Mouse (Mus musculus): ENCODE data around the gene Il1rap. TPM values are rescaled to one million over a fixed set of nuclear protein-coding genes. Genes with fewer than 3 reads are reported as not detected.

Gene Il1rap
- 0.02 and 0.04 TPM in 2 replicates for polyA plus RNA-seq (2012)

DNA sequence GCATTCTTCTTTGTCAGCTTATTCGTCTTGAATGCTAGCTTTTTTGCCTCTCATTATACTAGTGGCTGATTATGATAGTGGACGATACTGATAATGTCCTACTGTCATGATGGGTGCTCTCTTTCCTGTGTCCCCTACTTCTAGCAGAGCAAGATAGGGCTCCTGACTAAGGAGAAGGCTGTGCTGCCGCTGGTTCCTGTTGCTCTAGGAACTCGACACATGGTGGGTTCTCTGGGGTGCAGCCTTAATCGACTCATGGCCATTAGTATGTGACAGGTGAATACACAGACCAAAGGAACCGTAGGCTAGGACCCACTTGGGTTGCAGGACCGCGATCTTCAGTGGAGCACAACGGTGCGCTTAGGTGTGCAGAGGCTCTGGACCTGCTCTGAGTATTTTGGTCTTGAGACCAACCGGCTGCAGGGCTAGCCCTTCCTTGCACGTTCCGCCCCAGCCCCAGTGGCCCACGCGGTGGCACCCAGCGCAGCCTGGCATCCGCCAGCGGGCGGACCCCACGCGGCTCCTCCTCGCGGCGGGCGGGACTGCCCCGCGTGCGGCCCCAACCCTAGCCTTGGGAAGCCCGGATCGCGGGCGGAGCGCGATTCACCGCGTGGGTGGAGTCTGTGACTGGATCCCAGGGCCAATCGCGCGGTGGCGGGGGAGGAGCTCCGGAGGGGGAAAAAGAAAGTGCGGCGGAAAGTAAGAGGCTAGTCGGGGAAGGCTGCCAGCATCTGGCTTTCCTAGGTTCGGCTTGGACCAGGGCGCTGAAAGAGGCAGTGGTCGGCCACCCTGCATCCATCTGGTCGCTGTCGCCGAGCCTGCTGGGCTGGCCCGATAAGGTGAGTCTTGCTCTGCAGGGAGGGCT is at the start of gene Il1rap:
TSS of gene Il1rap (plus strand) at position 657 of the 865 bp plus-strand sequence.
- peak within 1 kb of the TSS; percentile 83 for H3K4me3 ChIP-seq (replicated peaks)
- H3K4me1 ChIP-seq (ENCODE audit: control insufficient read depth) = peaks cover 17% of the 10 kb centered on the region
- no peaks in the 10 kb centered on the region for H3K9me3 ChIP-seq (ENCODE audit: control insufficient read depth, low read length)
- 0 out of 3 replicates have a peak, but pooled peaks have one; percentile 12 for TF ChIP-seq TAL1 (IDR thresholded peaks at IDR 0.05; ENCODE audit: low read length)
- no peak for TF ChIP-seq GATA1 (IDR thresholded peaks at IDR 0.05; ENCODE audit: low read length)
- no peaks in the 10 kb centered on the region for H3K36me3 ChIP-seq (ENCODE audit: control insufficient read depth)
- no peaks in the 10 kb centered on the region for H3K27me3 ChIP-seq (ENCODE audit: control insufficient read depth)

- TF ChIP-seq TAL1 (IDR thresholded peaks at IDR 0.05; ENCODE audit: low read length) (no peak), GATA1 (IDR thresholded peaks at IDR 0.05; ENCODE audit: low read length) (no peak)
- no peaks in the 10 kb centered on the region for H3K27me3 ChIP-seq (ENCODE audit: control insufficient read depth)
- no peak overlapping the region for H3K4me3 ChIP-seq (replicated peaks)
- no peaks in the 10 kb centered on the region for H3K4me1 ChIP-seq (ENCODE audit: control insufficient read depth)
- H3K36me3 ChIP-seq (ENCODE audit: control insufficient read depth) = no peaks in the 10 kb centered on the region
- H3K9me3 ChIP-seq (ENCODE audit: control insufficient read depth, low read length) = no peaks in the 10 kb centered on the region
Measured at GRCm38 (mm10) chr16:26532287-26532686, 49.2 kb upstream of the Il1rap start.

DNA sequence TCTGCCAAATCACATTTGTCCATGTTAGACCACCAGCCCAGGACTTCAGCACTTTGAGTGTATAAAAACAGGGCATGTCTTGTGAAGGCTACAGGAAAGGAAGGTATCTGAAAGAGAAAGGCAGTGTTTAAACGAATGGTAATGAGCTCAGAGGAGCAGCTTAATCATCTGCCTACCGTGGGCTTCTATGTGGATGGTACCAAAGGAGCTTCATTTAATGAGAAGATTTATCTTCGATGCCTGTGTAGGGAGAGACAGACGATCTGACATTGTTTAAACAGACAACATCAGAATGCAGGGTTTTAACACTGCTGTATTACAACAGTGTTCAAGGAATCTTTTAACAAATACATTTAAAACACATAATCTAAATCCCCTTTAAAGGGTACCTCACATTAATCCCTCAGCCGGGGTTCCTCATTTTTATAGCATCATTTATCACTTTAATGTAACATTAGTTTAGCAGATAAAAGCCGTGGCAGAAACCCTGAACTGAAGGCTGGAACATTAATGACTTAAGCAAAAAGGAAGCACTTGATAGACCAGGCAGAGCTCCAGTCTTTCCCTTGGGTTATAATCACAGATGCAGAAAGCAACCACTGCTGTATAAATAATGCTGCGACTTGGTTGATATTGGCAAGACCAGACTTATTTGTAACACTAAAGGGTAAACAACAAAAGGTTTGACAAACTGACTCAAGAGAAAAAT is 35.2 kb upstream of the Il1rap start:
- Histone ChIP-seq H3K36me3 (ENCODE audit: control insufficient read depth) (no peaks in the 10 kb centered on the region), H3K4me3 (replicated peaks) (no peak overlapping the region), H3K27me3 (ENCODE audit: control insufficient read depth) (no peaks in the 10 kb centered on the region), H3K4me1 (ENCODE audit: control insufficient read depth) (no peaks in the 10 kb centered on the region), H3K9me3 (ENCODE audit: control insufficient read depth, low read length) (no peaks in the 10 kb centered on the region)
- no peak for TF ChIP-seq GATA1 (IDR thresholded peaks at IDR 0.05; ENCODE audit: low read length)
- TF ChIP-seq TAL1 (IDR thresholded peaks at IDR 0.05; ENCODE audit: low read length) = no peak

- Histone ChIP-seq H3K27me3 (ENCODE audit: control insufficient read depth) (no peaks in the 10 kb centered on the region), H3K9me3 (ENCODE audit: control insufficient read depth, low read length) (no peaks in the 10 kb centered on the region), H3K4me3 (replicated peaks) (no peak overlapping the region), H3K36me3 (ENCODE audit: control insufficient read depth) (no peaks in the 10 kb centered on the region), H3K4me1 (ENCODE audit: control insufficient read depth) (no peaks in the 10 kb centered on the region)
- TF ChIP-seq GATA1 (IDR thresholded peaks at IDR 0.05; ENCODE audit: low read length) (no peak), TAL1 (IDR thresholded peaks at IDR 0.05; ENCODE audit: low read length) (no peak)
Measured at GRCm38 (mm10) chr16:26546879-26547206, 34.7 kb upstream of the Il1rap start.

- no peak for TF ChIP-seq GATA1 (IDR thresholded peaks at IDR 0.05; ENCODE audit: low read length)
- no peak for TF ChIP-seq TAL1 (IDR thresholded peaks at IDR 0.05; ENCODE audit: low read length)
- Histone ChIP-seq H3K36me3 (ENCODE audit: control insufficient read depth) (no peaks in the 10 kb centered on the region), H3K27me3 (ENCODE audit: control insufficient read depth) (no peaks in the 10 kb centered on the region), H3K4me1 (ENCODE audit: control insufficient read depth) (no peaks in the 10 kb centered on the region), H3K9me3 (ENCODE audit: control insufficient read depth, low read length) (no peaks in the 10 kb centered on the region), H3K4me3 (replicated peaks) (no peak overlapping the region)
Measured at GRCm38 (mm10) chr16:26549221-26549620, 32.3 kb upstream of the Il1rap start.

DNA sequence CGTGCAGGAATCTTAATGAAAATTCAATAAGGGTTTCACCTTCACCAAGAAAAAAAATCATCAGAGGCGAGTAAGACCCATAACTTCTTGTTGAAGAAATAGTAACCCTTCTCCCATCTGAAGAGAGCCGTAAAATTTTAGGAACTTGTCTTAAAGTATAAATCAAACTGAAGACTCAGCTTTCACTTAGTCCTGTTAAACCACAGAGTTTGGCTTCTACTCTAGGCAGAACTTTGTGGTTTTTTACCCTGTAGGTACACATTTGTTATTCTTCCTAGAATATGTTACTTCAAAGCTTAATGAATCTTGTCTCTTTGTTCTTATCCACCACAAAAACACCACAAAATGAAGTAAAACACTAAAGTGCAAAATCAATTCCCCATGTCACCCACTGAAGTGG is 29.3 kb upstream of the Il1rap start:
- TF ChIP-seq GATA1 (IDR thresholded peaks at IDR 0.05; ENCODE audit: low read length) (no peak), TAL1 (IDR thresholded peaks at IDR 0.05; ENCODE audit: low read length) (no peak)
- H3K36me3 ChIP-seq (ENCODE audit: control insufficient read depth) = no peaks in the 10 kb centered on the region
- no peak overlapping the region for H3K4me3 ChIP-seq (replicated peaks)
- no peaks in the 10 kb centered on the region for H3K9me3 ChIP-seq (ENCODE audit: control insufficient read depth, low read length)
- H3K27me3 ChIP-seq (ENCODE audit: control insufficient read depth) = no peaks in the 10 kb centered on the region
- H3K4me1 ChIP-seq (ENCODE audit: control insufficient read depth) = no peaks in the 10 kb centered on the region

GRCm38 (mm10) chr16:26558797-26559196 is 22.7 kb upstream of the Il1rap start:
- no peaks in the 10 kb centered on the region for H3K36me3 ChIP-seq (ENCODE audit: control insufficient read depth)
- H3K27me3 ChIP-seq (ENCODE audit: control insufficient read depth) = no peaks in the 10 kb centered on the region
- no peaks in the 10 kb centered on the region for H3K4me1 ChIP-seq (ENCODE audit: control insufficient read depth)
- H3K9me3 ChIP-seq (ENCODE audit: control insufficient read depth, low read length) = no peaks in the 10 kb centered on the region
- TF ChIP-seq TAL1 (IDR thresholded peaks at IDR 0.05; ENCODE audit: low read length) (no peak), GATA1 (IDR thresholded peaks at IDR 0.05; ENCODE audit: low read length) (no peak)
- no peak overlapping the region for H3K4me3 ChIP-seq (replicated peaks)

DNA sequence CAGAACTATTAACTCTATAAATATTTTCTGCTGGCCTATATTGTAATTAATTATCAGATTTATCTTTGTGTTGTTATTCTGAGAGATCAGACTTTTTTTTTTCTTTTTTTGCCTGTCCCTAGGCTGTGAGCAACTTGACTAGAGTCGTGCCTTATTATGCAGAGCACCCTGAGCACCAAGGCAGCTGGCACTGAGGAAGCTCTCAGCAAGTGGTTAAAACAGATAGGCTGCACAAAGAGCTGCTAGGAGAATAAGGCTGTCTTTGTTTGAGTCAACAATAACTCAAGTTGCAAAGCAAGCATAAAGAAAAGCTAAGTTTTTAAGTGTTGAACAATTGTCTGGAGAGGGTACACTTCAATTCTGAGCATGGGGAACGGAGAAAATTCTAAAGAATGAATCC is 19.8 kb upstream of the Il1rap start:
- H3K36me3 ChIP-seq (ENCODE audit: control insufficient read depth) = no peaks in the 10 kb centered on the region
- no peak overlapping the region for H3K4me3 ChIP-seq (replicated peaks)
- H3K9me3 ChIP-seq (ENCODE audit: control insufficient read depth, low read length) = no peaks in the 10 kb centered on the region
- no peak for TF ChIP-seq GATA1 (IDR thresholded peaks at IDR 0.05; ENCODE audit: low read length)
- no peaks in the 10 kb centered on the region for H3K27me3 ChIP-seq (ENCODE audit: control insufficient read depth)
- no peaks in the 10 kb centered on the region for H3K4me1 ChIP-seq (ENCODE audit: control insufficient read depth)

- H3K27me3 ChIP-seq (ENCODE audit: control insufficient read depth) = no peaks in the 10 kb centered on the region
Measured at GRCm38 (mm10) chr16:26562771-26563170, 18.7 kb upstream of the Il1rap start.

More at GRCm38 (mm10) chr16:26562771-26563170, 18.7 kb upstream of the Il1rap start:
- Histone ChIP-seq H3K4me3 (replicated peaks) (no peak overlapping the region), H3K36me3 (ENCODE audit: control insufficient read depth) (no peaks in the 10 kb centered on the region), H3K9me3 (ENCODE audit: control insufficient read depth, low read length) (no peaks in the 10 kb centered on the region), H3K4me1 (ENCODE audit: control insufficient read depth) (no peaks in the 10 kb centered on the region)
- TF ChIP-seq TAL1 (IDR thresholded peaks at IDR 0.05; ENCODE audit: low read length) (no peak), GATA1 (IDR thresholded peaks at IDR 0.05; ENCODE audit: low read length) (no peak)
